Mouse (Mus musculus) adrenal gland, postnatal 4 days (tissue): ENCODE measurements around the gene Zbtb16. TPM values are rescaled to one million over a fixed set of nuclear protein-coding genes. Genes with fewer than 3 reads are reported as not detected.
A peak's percentile ranks its signal among the peaks of the same experiment; 100 is the strongest.

ENCODE experiments used
- DNase-seq, 2 experiments: peaks; one replicate each; pipeline ENCODE4 v3.0.0; 2021 to 2022; ENCODE audit warnings: low spot score in 2 of 2, mixed read lengths in 2 of 2
- long read RNA-seq, 2 experiments: library from polyadenylated mRNA; stranded (forward); transcript quantifications; one replicate each; pipeline ENCODE4 v2.0.0; 2021
- total RNA-seq, 2 experiments: library from RNA; stranded (reverse); gene quantifications; 2 replicates each; pipeline ENCODE4 v1.2.3; 2021

Gene Zbtb16
- 10 to 100 TPM; 32.4 to 47.4 TPM for total RNA-seq
- long read RNA-seq, experiment 1, partial matches to known transcripts = 1 of 5 reads
- long read RNA-seq, experiment 1, other reads (novel, unspliced or antisense) = 4 of 5 reads
- long read RNA-seq, experiment 2, full-length matches to known transcripts = 10 of 23 reads
- long read RNA-seq, experiment 2, partial matches to known transcripts = 2 of 23 reads
- long read RNA-seq, experiment 2, other reads (novel, unspliced or antisense) = 11 of 23 reads

DNA sequence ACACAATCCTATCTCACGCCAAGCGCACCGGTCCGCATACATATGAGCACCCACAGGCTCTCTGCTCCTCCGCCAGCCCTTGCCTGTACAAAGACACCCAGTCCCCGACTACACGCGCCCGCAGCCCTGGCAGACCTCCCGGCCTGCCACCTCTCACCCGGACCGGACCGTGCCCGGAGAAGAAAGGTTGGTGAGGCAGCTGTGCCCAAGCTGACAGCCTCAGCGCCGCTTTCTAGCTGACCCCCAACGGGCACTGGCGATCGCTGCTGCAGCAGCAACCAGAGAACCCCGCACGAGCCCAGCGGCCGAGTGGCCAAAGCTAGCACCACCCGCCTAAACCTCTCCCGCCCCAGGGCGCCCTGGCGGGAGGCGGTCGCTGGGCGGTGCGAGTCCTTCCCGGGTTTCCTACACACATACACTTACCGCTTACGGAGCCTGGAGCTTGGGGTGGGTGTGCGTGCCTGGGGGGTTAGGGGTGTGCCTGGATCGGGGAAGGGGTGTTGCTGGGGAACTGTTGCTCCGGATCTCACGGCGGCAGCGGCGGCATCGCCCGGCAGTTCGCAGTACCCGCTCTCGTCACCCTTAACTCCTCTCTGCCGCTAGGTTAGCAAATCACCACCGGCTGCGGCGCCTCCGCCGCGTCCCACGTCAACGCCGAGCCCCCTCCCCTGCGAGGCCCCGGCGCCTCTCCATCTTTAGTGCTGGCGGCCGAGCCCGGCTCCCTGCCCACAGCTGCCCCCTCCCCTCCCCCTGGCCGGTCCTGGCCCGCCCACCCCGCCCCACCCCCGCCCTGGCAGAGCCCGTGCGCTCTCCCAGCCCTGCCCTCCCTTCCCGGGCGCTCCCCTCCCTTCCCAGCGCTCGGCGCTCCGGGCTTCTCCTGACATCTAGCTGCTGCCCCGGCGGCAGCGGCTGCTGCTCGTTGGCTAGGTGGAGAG lies at the start of gene Zbtb16:
Zbtb16 (minus strand) TSS at position 592 of the 935 bp plus-strand sequence.
- peak; percentile 43 to 64 for DNase-seq

DNA sequence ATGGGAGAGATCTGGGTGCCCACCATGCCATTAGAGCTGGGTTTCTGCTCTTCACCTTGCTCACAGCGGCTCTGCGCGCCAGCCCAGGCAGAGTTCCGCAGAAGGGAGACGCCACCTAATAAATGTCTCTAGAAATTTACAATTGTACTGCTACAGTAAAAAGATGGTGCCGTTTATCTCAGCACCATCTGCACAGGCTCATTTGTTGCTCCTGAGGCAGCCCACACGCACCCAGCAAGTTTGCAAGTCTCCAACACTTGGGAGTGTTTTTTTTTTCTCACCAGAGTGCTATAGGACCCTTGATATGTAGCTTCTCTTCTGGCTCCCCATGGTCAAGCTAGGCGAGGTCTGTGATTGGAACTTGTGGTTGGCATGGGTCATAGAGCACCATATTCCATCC lies 36.9 kb upstream of the Zbtb16 start:
- no peak for DNase-seq

DNA sequence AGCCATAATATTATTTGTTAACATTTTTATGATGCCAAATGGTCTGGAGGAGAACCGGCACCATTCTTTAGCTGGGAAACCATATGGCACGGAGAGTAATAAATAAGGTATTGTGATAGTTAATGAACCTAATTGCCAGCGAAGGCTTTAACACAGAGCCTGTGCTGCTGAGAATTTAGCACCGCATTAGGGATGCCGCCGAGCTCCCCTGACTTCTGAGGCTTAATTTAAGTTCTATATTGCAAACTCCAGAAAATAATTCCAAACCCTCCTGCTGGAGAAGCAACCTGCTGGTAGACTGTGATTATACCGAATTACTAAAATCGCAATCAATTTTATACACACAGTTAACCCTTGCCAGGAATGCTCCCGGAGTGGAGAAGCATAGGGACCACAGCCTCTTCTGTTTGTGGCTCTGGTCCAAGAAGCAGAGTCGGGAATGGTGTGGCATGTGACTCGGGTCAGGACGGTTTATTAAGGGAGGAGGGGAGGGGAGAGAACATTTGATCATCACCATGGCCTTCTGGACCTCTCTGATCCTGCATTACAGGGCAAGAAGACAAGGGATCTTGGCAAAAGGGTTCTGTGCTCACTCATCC lies 30.6 kb upstream of the Zbtb16 start:
- no peak for DNase-seq

DNA sequence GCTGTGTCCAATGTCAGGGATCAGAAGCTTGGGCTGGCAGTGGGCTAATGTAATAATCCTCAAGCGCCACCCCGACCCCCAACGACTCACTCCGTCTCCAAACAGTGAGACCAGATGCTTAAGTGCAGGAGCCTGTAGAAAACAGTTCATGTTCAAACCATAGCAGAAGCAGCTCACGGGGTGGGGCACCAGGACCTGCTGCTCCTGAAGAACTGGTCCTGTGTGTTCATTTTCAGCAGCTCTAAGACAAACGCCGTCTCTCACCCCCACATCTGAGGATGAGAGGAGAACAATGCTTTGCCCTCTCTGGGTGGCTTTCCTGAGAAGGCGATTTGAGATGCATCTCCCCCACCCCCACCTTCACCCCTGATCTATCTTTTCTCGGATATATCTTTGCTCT lies 29.2 kb upstream of the Zbtb16 start:
- no peak for DNase-seq

DNA sequence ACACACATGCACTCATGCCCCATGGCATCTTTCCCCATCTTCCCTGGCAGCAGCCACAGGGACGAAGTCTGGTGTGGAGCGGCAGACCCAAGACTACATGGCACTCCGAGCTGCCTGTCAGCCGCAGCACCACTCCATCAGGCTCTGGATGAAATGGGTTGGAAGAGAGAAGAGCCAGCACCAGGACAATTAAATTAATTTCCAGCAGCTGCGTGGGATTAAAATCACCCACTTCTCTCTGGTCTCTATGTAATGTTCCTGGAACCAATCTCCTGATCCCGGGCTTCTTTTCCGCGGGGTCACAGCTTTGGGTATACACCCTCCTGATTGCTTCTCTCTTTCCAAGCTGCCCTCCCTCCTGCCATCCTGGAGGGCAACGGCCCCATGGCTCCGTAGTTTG lies 25.5 kb upstream of the Zbtb16 start:
- no peak for DNase-seq

DNA sequence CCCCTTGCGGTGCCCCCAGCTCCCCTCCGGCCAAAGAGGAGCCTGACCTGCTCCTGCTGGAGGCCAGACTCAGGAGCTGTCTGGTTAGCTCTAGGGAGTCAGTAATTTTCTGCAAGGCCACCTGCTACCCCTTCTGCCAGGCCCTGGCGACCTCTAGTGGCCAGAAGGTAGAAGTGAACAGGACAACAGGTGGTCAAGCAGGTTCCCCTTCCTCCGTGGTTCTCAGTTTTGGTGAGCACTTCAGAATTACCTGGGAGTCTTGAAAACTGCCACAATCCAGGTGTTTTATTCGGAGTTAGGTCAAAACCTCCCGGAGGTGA lies 24.5 kb upstream of the Zbtb16 start:
- peak; percentile 30 to 48 for DNase-seq

DNA sequence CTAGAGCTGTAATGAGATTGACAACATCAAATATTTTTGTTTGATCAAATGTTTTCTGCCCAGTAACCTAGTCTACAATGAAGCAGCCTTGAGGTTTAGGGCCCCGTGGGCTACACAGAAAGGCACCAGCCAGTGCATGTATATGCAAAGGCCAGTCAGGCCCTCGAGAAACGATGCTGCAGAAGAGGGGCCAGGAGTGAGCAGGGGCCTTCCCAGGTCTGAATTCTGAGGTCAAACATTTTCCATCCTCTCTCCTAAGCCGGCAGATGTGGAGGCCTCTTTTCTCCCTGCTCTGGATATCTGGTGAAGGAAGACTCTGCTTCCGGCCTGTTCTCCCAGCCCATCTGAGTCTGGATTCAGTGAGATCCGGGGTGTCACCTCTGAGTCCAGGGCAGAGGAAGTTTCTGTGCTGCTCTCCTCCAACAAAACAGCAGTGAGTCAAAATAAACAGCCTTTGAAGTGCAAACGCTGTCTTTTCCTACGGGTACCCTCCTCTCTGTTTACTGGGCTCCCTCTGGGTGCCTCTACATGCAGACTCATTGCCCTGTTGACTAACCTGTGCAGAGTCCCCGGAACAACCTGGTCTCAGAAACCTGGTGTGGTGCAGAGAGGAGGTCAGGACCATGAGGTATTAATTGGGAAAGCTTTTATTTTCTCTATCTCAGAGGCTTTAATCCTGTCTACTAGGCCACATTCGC lies 24.0 kb upstream of the Zbtb16 start:
- DNase-seq = no peak

DNA sequence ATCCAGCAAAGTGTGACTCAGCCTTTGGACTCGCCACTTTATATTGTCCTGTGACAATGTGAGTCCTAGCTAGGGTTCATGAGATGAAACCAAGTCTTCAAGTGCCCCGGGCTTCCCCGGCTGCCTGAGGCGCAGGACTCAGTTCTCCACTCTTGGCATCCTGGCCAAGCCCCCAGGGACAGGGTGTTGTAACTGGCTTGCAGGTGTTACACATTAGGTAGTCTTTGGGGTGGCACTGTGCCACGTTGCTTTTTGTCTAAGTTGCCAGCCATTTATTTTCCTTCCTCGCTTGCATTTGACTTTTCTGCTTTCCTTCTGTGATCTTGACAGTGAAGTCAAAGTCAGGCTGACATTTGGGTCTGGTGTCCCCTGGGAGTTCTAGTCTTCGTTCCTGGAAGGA lies 21.9 kb upstream of the Zbtb16 start:
- DNase-seq = no peak

DNA sequence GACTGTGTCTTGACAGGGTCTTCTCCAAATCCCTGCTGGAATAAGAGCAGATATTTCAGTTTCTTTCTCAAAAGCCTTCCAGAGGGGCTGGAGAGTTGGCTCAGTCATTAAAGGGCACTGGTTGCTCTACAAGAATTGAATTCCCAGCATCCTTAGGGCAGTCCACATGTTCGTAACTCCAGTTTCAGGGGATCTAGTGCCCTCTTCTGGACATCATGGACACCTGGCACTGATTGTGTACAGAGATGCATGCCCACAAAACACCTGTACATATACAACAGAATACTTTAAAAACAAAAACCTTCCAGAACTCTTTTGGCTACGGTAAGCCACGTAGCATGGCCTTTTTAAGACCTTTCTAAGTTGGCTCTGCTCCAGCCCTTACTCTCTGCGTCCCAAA lies 20.2 kb upstream of the Zbtb16 start:
- DNase-seq = no peak

DNA sequence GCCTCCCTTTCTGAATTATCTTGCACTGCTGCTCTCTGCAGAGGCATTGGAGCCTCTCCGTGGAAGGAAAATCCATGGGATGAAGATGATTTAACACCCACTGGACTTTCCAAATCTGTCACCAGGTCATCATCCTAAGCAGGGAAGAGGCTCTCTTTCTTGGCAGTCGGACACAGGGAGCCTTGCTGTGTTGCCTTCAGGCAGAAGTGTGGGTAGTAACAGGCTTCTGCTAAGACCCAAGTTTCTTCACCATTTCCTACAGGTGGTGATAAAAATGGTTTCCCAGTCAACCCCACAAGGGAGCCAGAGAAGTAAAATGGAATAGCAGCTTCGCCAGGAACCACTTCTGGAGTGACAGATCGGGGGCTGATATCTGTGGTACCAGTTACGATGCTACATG lies 13.5 kb upstream of the Zbtb16 start:
- no peak for DNase-seq

DNA sequence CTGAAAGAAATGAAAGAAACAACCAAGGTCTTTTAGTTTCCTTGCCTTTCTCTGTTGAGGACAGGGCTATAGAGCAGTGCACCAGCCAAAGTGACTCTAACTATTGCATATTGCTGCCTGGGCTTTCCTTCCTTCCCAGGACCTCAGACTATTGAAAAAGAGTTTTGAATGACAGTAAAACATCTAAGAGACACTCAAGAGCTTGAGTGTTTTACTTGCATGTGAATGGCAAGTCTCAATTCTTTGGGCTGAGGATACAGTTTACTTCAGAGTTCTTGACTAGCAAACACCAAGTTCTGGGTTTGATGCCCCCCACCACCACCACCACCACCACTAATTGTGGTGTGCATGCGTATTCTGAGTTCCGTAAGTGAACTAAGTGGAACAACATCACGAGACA lies 3.5 kb upstream of the Zbtb16 start:
- DNase-seq = no peak

DNA sequence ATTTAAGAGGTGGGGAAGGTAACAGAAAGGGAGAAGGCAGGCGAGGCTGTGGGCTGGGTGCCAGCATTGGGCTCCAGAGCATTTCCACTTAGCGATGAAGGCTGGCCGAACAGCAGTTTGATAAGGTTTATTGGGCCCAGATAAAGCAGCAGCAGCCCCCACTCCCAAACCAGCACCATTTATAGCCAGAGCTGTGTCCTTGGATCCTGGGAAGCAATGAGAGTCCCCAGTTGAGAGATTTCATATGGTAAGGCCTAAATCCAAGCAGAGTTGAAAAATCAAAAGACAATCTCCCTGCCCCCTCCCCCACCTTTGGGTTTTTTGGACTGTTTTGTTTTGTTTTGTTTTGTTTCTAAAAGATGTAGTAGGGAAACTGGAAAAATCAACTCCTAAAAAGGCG lies 2.3 kb upstream of the Zbtb16 start:
- no peak for DNase-seq

DNA sequence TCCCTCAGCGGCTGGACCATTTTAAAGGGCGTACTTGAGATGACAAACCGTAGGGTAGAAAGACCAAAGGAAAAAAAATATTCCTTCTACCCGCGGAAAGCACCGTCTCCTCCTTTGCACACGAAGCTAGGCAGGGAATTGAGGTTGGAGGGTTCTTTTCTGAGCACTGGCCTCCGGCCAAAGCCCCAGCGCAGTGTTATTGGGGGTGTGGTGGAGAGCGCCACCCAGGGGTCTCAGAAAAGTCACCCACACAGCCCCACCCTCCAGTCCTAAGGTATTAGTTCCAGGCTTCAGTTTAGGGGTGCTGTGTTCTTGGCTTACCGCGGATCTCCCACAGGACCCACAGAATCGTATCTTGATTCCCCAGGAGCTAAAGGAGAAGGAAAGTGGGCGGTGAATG lies 1.2 kb upstream of the Zbtb16 start:
- no peak for DNase-seq

DNA sequence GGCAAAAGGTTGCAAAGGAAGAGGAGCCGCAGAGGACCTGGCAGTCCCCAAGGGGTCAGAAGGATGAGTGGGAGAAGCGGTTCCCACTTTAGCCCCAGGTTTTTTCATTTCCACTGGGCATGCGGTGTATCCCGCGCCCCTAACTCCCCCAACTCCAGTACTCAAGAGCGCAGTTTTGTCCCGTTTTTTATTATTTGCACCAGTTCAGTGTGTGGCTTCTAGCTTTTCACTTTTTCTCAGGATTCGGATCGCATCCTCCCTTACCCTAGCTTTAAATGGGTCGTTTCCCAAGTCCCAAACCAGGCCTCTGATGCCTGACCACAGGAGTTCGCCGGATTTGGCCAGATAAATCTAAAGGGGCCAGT lies 526 bp upstream of the Zbtb16 start:
- DNase-seq = no peak

DNA sequence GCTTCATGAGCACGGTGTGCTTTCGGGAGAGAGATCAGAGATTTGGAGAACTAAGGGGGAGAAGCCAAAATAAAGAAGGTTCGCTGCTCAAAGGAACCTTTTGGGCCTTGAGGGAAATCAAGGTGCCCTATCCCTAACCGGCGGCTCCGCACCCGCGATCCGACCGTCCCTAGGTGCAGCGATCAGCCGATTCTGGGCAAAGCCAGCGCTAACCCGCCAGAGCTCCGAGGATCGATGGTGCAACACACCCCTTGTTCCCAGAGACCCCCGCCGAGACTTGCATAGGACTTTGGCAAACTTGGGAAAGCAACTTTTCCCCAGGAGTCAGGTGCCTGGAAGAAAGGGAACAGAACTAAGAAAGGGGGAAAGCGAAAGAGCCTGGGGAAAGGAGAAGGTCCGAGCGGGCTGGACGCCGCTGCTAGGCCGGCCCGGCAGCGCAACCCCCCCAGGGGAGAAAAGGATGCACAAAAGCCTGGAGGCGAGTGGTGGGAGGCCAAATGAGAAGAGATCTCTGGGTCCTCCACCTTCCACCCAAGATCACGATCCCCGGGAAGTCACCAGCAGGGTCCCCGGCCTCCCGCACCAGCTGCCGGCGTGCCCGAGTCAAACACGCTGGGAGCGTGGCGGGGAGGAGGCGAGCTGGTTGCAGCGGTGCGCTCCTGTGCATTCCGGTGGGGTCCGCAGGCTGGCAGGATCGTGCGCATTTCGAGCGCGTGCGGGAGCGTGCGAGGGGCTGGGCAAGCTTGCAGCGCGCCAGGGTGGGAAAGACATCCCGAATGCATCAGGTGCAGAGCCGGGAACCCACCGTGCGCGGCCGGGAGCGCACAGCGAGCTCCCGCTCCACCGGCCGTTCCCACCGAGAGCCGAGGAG lies 1.2 kb downstream of the Zbtb16 start:
- peak in 1 of 2 experiments; percentile 9 for DNase-seq

DNA sequence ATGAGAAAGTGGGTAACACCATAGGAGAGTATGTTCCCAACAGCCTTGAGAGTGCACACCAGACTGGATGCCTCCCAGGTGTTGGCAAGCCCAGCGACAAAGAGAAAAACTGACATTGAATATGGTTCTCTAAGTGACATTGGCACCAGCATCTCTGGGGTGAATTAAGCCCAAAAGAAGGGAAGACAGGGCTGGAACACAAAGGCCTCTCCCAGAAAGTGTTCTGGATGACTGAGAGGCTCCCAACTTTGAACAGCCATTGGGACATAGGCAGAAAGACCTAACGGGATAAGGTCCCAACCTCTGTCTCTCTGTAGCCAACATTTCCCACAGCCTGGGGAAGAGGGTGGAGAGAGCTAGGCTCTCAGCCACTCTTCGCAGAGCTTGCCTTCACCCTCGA lies 2.0 kb downstream of the Zbtb16 start:
- DNase-seq = no peak

DNA sequence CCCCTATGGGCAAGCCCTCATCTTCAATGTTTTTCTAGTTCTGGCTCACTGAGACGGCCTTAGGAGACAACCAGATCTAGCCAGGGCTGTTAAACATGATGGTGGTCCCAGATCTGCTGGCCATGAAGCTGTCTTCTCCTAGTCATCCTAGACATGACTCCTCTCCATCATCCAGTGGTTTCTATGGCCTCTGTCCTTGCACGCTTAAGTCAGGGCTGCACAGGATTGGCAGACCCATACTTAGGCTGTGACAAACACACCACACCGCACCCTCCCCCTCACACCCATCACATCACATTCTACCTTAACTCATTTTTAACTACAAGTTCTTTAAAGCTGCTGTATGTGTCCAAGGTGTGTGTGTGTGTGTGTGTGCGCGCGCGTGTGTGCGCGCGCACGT lies 2.5 kb downstream of the Zbtb16 start:
- DNase-seq = no peak

DNA sequence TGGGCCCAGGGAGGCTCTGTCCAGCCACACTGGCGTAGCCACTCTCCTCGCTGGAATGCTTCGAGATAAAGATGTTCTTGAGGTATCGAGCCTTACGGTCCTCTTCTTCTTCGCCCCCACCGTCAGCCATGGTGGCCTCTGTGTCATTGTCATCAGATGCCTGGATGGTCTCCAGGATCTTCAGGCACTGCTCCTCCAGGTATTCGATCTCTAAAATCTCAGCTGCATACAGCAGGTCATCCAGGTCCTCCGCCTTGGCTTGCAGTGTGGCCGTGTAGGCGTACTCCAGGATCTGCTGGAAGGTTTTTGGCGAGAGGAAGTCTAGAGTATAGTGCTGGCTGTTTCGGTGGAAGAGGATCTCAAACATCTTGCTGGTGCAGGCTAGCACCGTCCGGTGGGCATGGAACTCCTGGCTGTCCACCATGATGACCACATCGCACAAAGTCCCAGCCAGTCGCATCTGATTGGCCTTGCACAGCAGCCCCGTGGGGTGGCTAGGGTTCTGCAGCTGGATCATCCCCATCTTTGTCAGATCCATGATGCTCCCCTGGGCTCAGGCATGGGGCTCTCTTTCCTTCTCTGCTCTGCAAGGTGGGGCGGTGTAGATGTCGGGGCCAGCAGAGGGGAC lies 3.4 kb downstream of the Zbtb16 start:
- no peak for DNase-seq

DNA sequence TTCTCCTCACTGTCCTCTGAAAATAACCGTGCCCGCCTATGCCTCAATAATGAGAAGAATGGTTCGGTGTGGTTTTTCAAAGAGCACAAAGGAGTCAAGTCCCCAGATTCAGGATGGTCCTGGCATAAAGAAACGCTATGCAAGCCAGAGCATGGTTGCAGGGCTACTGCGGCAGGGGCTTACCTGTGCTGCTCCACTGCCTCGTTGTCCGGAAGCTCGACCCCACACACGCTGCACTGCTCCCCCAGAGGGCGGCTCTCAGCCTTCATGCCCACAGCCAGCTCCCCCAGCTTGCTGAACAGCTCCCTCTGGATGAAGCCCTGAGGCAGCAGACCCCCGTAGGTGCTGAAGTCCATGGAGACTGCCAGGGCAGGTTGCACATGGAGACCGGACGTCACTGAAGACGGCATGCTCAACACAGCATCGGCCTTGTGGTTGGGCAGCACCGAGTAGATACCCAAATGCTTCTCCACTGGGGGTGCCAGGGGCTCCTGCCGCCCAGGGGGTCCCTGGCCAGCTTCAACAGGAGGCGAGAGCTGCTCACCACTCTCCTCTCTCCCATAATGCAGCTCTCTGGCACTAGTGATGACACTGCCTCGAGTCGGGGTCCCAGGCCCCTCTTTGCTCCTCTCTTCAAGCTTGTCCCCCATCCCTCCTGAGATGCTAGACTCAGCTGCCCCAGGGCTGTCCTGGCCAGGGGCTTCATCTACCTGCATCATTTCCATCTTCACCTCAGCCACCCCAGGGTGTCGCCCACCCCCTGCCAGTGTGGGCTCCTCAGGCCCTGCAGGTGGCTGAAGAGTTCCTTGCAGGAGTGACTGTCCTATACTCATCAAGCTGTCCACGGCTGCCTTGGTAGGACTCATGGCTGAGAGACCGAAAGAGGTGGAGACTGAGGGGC lies 4.2 kb downstream of the Zbtb16 start:
- no peak for DNase-seq
